ENCODE assay signal across 11 mouse cellular contexts in genomic region chr9:42507709-42508108, GRCm38 (mm10). TPM values are rescaled to one million over a fixed set of nuclear protein-coding genes. Genes with fewer than 3 reads are reported as not detected.
DNase-seq lines count a peak whose midpoint lies in the region; ATAC-seq and TF ChIP-seq lines count a peak whose summit lies in the region.
"Had no signal": no experiment of that assay in that cellular context is flagged by ENCODE, and none has a peak within 500 bp of the region (broad histone marks: within the 10 kb centered on the region; RNA-seq: fewer than 3 reads in every experiment).

Gene Tbcel (minus strand): TSS chr9:42507809.

- no peak for TF ChIP-seq CTCF in G1E (IDR thresholded peaks at IDR 0.05; ENCODE audit: low read depth, low read length)
- no peak for TF ChIP-seq CTCF in embryonic fibroblast, embryonic 13.5 days (IDR thresholded peaks at IDR 0.05; ENCODE audit: borderline replicate concordance, insufficient read depth, low read length)

- H3K4me3 ChIP-seq in G1E (ENCODE audit: low read depth, low read length) = no peak within 1 kb of the TSS
- H3K4me3 ChIP-seq in embryonic fibroblast, embryonic 13.5 days (ENCODE audit: insufficient read depth, low read length) = no peak within 1 kb of the TSS
- no peak within 1 kb of the TSS for H3K4me3 ChIP-seq in hindbrain, embryonic 16.5 days (ENCODE audit: low read length)
- H3K4me3 ChIP-seq in midbrain, embryonic 13.5 days (replicated peaks) = no peak within 1 kb of the TSS
- H3K4me3 ChIP-seq: embryonic facial prominence, embryonic 12.5 days; heart, embryonic 15.5 days had no signal

- no peak within 1 kb of the TSS for H3K4me2 ChIP-seq in hindbrain, embryonic 16.5 days (ENCODE audit: low read length)
- no peak within 1 kb of the TSS for H3K4me2 ChIP-seq in midbrain, embryonic 13.5 days (replicated peaks)
- H3K4me2 ChIP-seq: embryonic facial prominence, embryonic 12.5 days; heart, embryonic 15.5 days had no signal

- no peak for DNase-seq in heart, adult 8-10 months (ENCODE audit: low spot score)
- no peak for DNase-seq in heart, adult 11 months
- DNase-seq in G1E (ENCODE audit: low spot score) = no peak
- no peak for DNase-seq in layer of hippocampus, postnatal 36 days
- no peak for DNase-seq in embryo, embryonic 9.5 days (ENCODE audit: extremely low spot score)
- DNase-seq: right cerebral cortex, postnatal 25 days had no signal

- peaks cover 8% of the 10 kb centered on the region; the same call in 1 of the 2 replicates for H3K27me3 ChIP-seq in G1E (ENCODE audit: insufficient read depth, low read length)
- H3K27me3 ChIP-seq in hindbrain, embryonic 16.5 days (replicated peaks; ENCODE audit: control insufficient read depth, insufficient read depth, low read length) = no peaks in the 10 kb centered on the region
- 0 out of 2 replicates have a peak, but pooled peaks cover 3% of the 10 kb centered on the region for H3K27me3 ChIP-seq in midbrain, embryonic 13.5 days
- H3K27me3 ChIP-seq: embryonic facial prominence, embryonic 12.5 days had no signal

- H3K9ac ChIP-seq in hindbrain, embryonic 16.5 days (ENCODE audit: low read depth, low read length) = no peak within 1 kb of the TSS
- H3K9ac ChIP-seq in midbrain, embryonic 13.5 days (replicated peaks) = no peak within 1 kb of the TSS
- H3K9ac ChIP-seq: embryonic facial prominence, embryonic 12.5 days; heart, embryonic 15.5 days had no signal

- WGBS in hindbrain, embryonic 16.5 days = 89% methylated on average over 6 of the region's 6 CpGs
- WGBS in midbrain, embryonic 13.5 days = 90% methylated on average over 6 of the region's 6 CpGs

- H3K27ac ChIP-seq in embryonic fibroblast, embryonic 13.5 days (ENCODE audit: insufficient read depth, low read length) = no peak within 1 kb of the TSS
- no peak within 1 kb of the TSS for H3K27ac ChIP-seq in hindbrain, embryonic 16.5 days (ENCODE audit: low read depth, low read length)
- H3K27ac ChIP-seq in midbrain, embryonic 13.5 days = no peak within 1 kb of the TSS
- H3K27ac ChIP-seq: embryonic facial prominence, embryonic 12.5 days; heart, embryonic 15.5 days had no signal

- no peaks in the 10 kb centered on the region for H3K36me3 ChIP-seq in G1E (replicated peaks)
- no peaks in the 10 kb centered on the region for H3K36me3 ChIP-seq in hindbrain, embryonic 16.5 days (ENCODE audit: control insufficient read depth, insufficient read depth, low read length)
- H3K36me3 ChIP-seq in midbrain, embryonic 13.5 days = no peaks in the 10 kb centered on the region
- H3K36me3 ChIP-seq: embryonic facial prominence, embryonic 12.5 days; heart, embryonic 15.5 days had no signal

- no peak for ATAC-seq in G1E (ENCODE audit: extremely low read depth, insufficient number of reproducible peaks, low FRiP score, poor library complexity, severe bottlenecking)
- no peak for ATAC-seq in hindbrain, embryonic 16.5 days
- no peak for ATAC-seq in midbrain, embryonic 13.5 days

- H3K9me3 ChIP-seq in G1E (replicated peaks) = no peaks in the 10 kb centered on the region
- no peaks in the 10 kb centered on the region for H3K9me3 ChIP-seq in hindbrain, embryonic 16.5 days (ENCODE audit: control insufficient read depth, low read length)
- no peaks in the 10 kb centered on the region for H3K9me3 ChIP-seq in midbrain, embryonic 13.5 days
- H3K9me3 ChIP-seq: embryonic facial prominence, embryonic 12.5 days; heart, embryonic 15.5 days had no signal

- TF ChIP-seq POLR2A in embryonic fibroblast, embryonic 13.5 days (IDR thresholded peaks at IDR 0.05; ENCODE audit: low read depth, low read length) = no peak

- no peaks in the 10 kb centered on the region for H3K4me1 ChIP-seq in G1E (ENCODE audit: insufficient read depth, low read depth, low read length)
- H3K4me1 ChIP-seq in embryonic fibroblast, embryonic 13.5 days (ENCODE audit: control insufficient read depth, insufficient read depth, low read length) = no peaks in the 10 kb centered on the region
- H3K4me1 ChIP-seq in hindbrain, embryonic 16.5 days (ENCODE audit: control insufficient read depth, insufficient read depth, low read depth, low read length) = no peaks in the 10 kb centered on the region
- H3K4me1 ChIP-seq in midbrain, embryonic 13.5 days (replicated peaks) = peaks cover 1% of the 10 kb centered on the region; the same call in 1 of the 2 replicates
- H3K4me1 ChIP-seq: heart, embryonic 15.5 days had no signal

RNA-seq across cellular contexts. Expression of gene Tbcel, which starts in this region (rescaled TPM):
- 10 to 100 TPM; 19.8 to 24.7 (median 21.0) TPM for total RNA-seq in heart, adult 8-10 months (2022)
- 31.0 and 31.1 TPM in 2 replicates for total RNA-seq in G1E (2014; fragmentation: Nextera tagmentation)
- 31.0 and 33.3 TPM in 2 replicates for total RNA-seq in G1E (2017)
- 4.2 and 4.8 TPM in 2 replicates for polyA plus RNA-seq in G1E (2012)
- 21.2 TPM in 2 replicates for polyA plus RNA-seq in embryonic fibroblast, embryonic 13.5 days (2011; ENCODE audit: insufficient read length, low read depth, missing spikeins)
- 10 to 100 TPM; 56.4 to 59.3 TPM for total RNA-seq in layer of hippocampus, postnatal 36 days (2021)
- 4.3 and 4.4 TPM in 2 replicates for polyA plus RNA-seq in hindbrain, embryonic 16.5 days (2015; fragmentation: Nextera tagmentation; extraction: Ambion mirVana)
- 4.5 and 5.2 TPM in 2 replicates for polyA plus RNA-seq in midbrain, embryonic 13.5 days (2015; fragmentation: Nextera tagmentation; extraction: Ambion mirVana)
